Mouse (Mus musculus) large intestine, adult 2 months (tissue): Measurements from ENCODE around the gene Cltc. TPM values are rescaled to one million over a fixed set of nuclear protein-coding genes. Genes with fewer than 3 reads are reported as not detected.

Experiments used
- DNase-seq: peaks from one replicate; pipeline ENCODE4 v3.0.0-alpha.2; 2012; ENCODE audit warnings: low read depth, low spot score
- WGBS: fragments of 180-500 bp; shearing (Covaris S2); methylation state at CpG from one replicate; pipeline ENCODE4 v1.1.7; 2018; 5-methylcytosine and 5-hydroxymethylcytosine counted together
- polyA plus RNA-seq: library from polyadenylated mRNA; depleted of rRNA; stranded (reverse); fragments of >200 nt; gene quantifications from 2 replicates; pipeline ENCODE4 v1.2.3, GENCODE M21; 2012

Cltc gene
- polyA plus RNA-seq, 1 experiment, result 116 TPM

DNA sequence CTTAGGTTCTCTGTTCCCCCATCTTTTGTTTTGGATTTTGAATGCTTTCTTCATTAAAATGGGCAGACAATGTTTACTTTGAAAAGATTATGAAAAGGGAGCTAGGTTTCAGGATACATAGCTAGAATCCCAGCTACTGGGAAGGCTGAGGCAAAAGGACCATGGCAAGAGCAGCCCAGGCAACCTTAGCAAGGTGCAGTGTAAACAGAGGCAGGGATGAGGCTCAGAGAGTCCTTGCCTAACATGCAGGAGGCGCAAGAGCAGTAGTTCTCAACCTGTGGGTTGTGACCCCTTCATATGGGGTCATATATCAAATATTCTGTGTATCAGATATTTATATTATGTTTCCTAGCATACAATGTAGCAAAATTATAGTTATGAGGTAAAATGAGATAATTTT is 72.0 kb downstream of the Cltc start:
- 86% methylated on average over 1 of the region's 1 CpGs for WGBS
- DNase-seq, result no peak

GRCm38 (mm10) chr11:86684126-86685012 is 73.0 kb downstream of the Cltc start:
- 3% methylated on average over 20 of the region's 20 CpGs for WGBS
- no peak for DNase-seq

GRCm38 (mm10) chr11:86683395-86684125 is 73.8 kb downstream of the Cltc start, which contains the start of the genes Vmp1 and Ptrh2:
Gene Vmp1 (minus strand): TSS chr11:86683836.
Gene Ptrh2 (plus strand): TSS chr11:86683985.
- peak; percentile 89 for DNase-seq
- WGBS, result under 1% methylated on average over 56 of the region's 56 CpGs

DNA sequence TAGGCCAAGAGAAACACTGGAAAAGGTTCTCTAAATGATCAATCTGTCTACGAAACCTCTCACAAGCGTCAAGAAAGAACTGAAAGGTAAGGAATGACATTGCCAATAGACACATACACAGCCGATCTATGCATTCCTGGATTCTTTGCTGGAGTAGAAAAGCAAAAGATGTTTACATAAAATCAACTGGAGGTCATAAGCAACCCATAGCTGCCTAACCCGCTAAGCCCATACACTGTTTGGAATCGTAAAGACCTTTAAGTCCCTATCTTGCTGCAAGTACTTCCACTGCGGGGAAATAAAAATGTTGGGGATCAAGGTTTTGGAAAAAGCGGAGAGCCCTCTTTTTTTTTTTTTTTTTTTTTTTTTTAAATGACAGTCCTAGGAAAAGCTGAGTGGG is 74.5 kb downstream of the Cltc start:
- 23% methylated on average over 7 of the region's 7 CpGs for WGBS
- DNase-seq, result no peak

- DNase-seq, result no peak
- 45% methylated on average over 3 of the region's 3 CpGs for WGBS
These were observed 75.9 kb downstream of the Cltc start for GRCm38 (mm10) chr11:86681423-86681822.

GRCm38 (mm10) chr11:86680729-86681128 is 76.6 kb downstream of the Cltc start:
- DNase-seq, result no peak
- WGBS, result 94% methylated on average over 3 of the region's 3 CpGs

GRCm38 (mm10) chr11:86678957-86679356 is 78.4 kb downstream of the Cltc start:
- no peak for DNase-seq
- WGBS, result 43% methylated on average over 5 of the region's 5 CpGs

DNA sequence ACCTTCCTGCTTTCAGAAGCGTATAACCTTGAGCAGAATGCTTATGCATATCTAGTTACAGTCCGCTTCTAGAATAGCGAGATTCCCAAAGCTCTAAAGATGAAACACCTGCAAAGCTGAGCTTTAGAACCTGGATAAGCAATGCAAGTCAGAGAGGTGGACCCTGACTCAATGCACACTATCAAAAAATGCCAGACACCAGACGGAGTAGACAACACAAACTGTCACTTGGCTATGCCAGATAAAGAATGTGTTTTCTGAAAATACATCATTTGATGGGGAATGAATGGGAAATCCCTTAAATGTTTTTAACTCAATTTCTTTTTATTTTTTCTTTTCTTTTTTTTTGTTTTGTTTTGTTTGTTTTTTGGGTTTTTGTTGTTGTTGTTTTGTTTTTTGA is 81.8 kb downstream of the Cltc start:
- WGBS, result 93% methylated on average over 4 of the region's 4 CpGs
- no peak for DNase-seq

- WGBS, result 69% methylated on average over 3 of the region's 3 CpGs
- no peak for DNase-seq
These were observed 84.6 kb downstream of the Cltc start for GRCm38 (mm10) chr11:86672772-86673171.

DNA sequence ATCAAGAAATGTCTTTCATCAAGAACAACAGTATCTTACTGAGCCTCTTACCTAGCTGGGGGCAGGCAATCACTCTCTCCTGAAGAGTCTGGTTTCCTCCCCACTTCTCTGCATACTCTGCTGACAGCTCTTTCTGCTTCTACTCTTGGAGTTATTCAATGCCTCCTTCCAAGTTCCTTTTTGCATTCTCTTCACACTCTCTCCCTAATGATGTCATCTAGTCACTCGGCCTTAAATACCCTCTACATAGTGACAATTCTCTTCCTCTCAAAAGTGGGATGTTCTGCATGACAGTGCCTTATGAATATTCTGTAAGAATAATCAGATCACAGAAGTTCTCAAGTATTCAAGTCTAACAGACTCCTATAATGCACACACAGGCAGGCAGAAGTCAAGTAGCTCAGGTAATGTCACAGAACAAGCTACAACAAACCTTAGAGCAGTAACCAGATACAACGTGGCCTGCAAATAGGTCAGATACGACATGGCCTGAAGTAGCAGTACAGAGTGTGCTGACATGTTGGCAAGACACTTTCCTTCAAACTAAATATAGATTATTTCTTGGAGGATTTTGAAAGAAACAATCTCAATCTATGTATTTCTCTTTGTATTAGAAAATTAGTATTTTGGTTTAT is 86.2 kb downstream of the Cltc start:
- WGBS, result 76% methylated on average over 3 of the region's 3 CpGs
- DNase-seq, result no peak

DNA sequence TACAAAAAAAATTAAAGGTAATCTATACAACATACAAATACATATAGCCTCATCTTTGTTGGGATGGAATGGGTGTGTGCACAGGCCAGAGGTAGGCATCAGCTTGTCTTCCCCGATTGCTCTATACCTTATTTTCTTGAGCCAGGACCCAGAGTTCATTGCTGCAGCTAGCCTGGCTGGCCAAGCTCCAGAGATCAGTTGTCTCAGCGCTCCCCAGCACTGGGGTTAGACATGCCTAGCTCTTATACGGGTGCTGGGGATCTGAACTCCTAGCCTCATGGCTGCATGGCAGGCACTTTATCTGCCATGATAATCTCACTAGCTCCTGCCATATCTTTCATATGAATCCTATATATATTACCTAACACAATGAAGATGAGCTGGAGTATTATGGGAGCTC is 89.2 kb downstream of the Cltc start:
- WGBS, result 90% methylated on average over 3 of the region's 3 CpGs
- DNase-seq, result no peak

GRCm38 (mm10) chr11:86667553-86667952 is 89.8 kb downstream of the Cltc start:
- WGBS, result 83% methylated on average over 2 of the region's 2 CpGs
- DNase-seq, result no peak

DNA sequence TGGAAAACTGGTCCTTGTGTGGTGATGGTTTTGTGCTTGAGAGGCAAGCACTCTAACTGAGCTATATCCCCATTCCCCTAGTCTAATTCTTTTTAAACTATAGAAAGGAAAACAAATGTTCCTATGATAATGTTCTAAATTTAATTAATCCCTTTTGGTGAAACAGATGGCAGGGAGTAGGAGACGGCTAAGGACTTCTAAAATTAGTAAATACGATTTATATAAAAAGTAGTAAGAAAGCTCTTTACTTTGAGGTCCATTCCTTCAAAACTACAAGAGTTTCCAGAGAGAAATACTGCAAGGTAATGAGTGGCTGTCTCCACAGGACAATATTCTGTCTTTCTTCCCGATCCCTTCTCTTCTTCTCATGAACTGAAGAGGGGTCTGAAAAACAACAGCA is 93.0 kb downstream of the Cltc start:
- WGBS, result 93% methylated on average over 3 of the region's 3 CpGs
- no peak for DNase-seq

GRCm38 (mm10) chr11:86663977-86664376 is 93.4 kb downstream of the Cltc start:
- no peak for DNase-seq

DNA sequence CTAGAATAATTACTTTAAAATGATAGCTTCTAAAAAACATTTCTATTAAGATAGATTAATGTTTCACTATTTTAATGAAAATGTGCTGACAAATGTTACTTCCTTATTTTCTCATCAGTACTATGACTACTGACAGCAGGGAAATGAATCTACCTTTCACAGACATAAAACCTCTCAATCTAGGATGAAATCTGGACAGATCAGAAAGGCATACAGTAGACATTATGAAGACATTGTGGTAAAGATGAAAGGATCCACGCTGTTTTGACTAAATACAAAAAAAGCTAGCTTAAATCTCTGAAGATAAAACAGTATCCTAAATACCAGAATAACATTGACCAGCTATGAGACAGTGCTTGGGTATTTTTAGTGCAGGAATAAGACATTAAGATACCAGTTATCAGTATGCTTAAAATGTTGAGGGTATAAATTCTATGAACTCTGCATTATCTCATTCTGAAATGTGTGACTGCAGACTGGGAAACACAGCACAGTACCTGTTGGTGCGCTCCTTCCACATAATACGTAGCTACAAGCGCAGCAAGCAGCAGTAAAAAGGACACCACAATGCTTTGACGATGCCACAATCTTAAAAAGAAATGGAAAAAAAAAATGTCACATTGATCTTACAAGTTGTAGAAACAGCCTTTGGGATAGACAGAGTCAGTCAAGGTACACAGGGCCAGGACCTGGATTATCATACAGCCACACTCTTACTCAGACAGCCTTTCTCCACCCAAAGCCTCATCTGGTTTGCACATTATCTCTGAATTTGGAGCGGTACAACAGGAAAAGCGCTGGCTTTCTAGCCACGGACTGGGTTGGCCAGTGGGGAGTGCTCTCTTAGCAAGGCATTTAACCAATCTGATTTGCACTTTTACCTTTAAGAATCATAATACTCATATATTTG is 94.1 kb downstream of the Cltc start:
- 91% methylated on average over 8 of the region's 8 CpGs for WGBS
- no peak for DNase-seq

DNA sequence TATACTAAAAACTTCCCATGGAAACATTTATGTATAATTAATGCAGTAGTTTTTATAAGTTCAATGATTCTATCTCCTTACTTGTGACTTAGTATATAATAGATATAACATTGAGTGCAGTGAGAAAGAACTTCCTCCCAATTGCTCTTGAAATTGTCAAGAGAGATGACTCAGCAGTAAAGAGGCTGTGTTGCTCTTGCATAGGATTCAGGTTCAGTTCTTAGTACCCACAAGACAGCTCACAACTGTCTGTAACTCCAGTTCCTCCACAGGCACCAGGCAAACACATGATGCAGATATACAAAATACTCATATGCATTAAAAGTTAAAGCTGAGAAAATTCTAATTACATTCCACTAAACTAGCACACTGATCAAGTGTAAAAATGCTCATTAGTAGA is 99.5 kb downstream of the Cltc start:
- no peak for DNase-seq

- no peak for DNase-seq
- 71% methylated on average over 4 of the region's 4 CpGs for WGBS
These were observed 100.4 kb downstream of the Cltc start for GRCm38 (mm10) chr11:86656849-86657567.

DNA sequence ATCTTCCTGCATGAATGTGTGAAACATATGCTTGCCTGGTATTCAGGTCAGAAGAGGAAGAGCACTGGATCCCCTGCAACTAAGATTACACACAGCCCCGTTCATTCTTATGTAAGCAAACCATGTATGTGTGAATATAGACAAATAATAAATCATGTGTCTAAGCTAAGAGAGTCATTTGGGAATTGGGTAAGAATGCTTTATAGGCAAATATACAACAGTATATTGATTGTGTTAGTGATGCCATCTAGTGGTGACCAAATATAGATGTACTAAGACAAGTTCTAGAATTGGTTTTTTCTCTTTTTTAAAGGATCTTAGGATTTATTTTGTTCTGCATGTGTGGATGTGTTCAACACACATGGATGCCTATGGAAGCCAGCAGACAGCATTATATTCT is 101.7 kb downstream of the Cltc start:
- no peak for DNase-seq
- 3% methylated on average over 1 of the region's 1 CpGs for whole genome bisulfite sequencing

DNA sequence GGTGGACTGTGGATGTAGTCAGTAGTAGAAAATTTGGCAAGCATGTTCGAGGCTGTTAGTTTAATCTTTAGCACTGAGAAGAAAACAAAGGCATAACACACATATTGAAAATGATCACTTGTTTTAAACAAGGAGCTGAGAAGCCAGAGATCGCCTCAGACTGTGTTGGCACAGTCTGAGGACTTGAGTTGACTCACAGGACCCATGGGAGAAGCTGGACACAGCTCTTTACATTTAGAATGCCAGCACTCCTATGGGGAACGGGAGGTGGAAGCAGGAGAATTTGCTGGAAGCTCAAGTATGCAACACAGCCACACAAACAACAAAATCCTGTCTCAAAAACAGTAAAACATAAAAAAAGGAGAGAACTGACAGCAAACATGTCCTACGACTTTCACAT is 103.3 kb downstream of the Cltc start:
- WGBS, result 70% methylated on average over 4 of the region's 4 CpGs

More for the DNA sequence above, 103.3 kb downstream of the Cltc start:
- no peak for DNase-seq
